Mouse (Mus musculus): ENCODE measurements around the gene Oosp3.

Gene Oosp3

DNA sequence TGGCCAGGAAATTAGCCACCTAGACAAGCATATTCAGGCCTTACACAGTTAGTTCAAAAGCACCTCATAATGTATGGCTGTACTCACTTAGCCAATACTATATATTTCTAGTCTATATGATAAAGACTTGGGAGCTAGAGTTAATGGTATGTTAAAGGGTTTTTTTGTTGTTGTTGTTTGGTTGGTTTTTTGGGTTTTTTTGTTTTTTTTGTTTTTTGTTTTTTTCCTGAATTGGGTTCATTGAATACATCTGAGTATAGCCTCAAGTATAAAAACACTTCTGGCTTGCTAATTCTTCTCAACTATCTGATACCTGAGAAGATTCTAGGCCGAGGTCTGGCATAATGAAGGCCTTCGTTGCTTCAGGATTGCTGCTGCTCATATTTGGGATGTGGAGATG is at the start of gene Oosp3:
Gene Oosp3, plus strand, starts transcription at position 301 of the 400 bp plus-strand sequence.
- Histone ChIP-seq H3K9me3 (ENCODE audit: low read length) (no peaks in the 10 kb centered on the region), H3K27me3 (ENCODE audit: insufficient read depth, low read length) (no peaks in the 10 kb centered on the region), H3K36me3 (ENCODE audit: insufficient read depth, low read length) (no peaks in the 10 kb centered on the region), H3K4me3 (replicated peaks; ENCODE audit: low read length) (no peak within 1 kb of the TSS), H3K4me1 (replicated peaks; ENCODE audit: low read depth, low read length) (no peaks in the 10 kb centered on the region)
- TF ChIP-seq CTCF (conservative IDR thresholded peaks at IDR 0.05; ENCODE audit: low read length), result no peak
- no peak for TF ChIP-seq NANOG (IDR thresholded peaks at IDR 0.05; ENCODE audit: borderline replicate concordance, low read length)
- no peak for TF ChIP-seq POU5F1 (IDR thresholded peaks at IDR 0.05; ENCODE audit: borderline replicate concordance, low read length)

DNA sequence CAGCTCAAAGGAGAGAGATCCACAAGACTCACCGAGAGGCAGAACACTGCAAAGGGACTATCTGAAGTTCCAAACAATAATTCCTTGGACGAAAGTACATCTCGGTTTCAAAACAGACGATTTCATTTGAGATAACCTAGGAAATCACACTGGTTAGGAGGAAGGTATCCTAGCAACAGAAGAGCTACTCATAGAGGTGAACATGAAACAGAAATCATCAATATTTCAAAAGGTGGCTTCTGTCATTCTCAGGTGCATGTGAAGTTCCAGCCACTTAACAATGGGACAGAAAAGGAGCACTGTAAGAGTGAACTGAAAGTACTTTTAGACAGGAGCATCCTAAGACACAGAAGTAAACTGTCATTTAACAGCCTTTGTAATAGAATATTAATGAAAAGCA is 47.3 kb upstream of the Oosp3 start:
- H3K9me3 ChIP-seq (ENCODE audit: low read length), result no peaks in the 10 kb centered on the region
- H3K4me3 ChIP-seq (replicated peaks; ENCODE audit: low read length), result no peak overlapping the region
- H3K27me3 ChIP-seq (ENCODE audit: insufficient read depth, low read length), result no peaks in the 10 kb centered on the region
- no peaks in the 10 kb centered on the region for H3K4me1 ChIP-seq (replicated peaks; ENCODE audit: low read depth, low read length)
- TF ChIP-seq POU5F1 (IDR thresholded peaks at IDR 0.05; ENCODE audit: borderline replicate concordance, low read length) (no peak), NANOG (IDR thresholded peaks at IDR 0.05; ENCODE audit: borderline replicate concordance, low read length) (no peak), CTCF (conservative IDR thresholded peaks at IDR 0.05; ENCODE audit: low read length) (no peak)
- H3K36me3 ChIP-seq (ENCODE audit: insufficient read depth, low read length), result no peaks in the 10 kb centered on the region

DNA sequence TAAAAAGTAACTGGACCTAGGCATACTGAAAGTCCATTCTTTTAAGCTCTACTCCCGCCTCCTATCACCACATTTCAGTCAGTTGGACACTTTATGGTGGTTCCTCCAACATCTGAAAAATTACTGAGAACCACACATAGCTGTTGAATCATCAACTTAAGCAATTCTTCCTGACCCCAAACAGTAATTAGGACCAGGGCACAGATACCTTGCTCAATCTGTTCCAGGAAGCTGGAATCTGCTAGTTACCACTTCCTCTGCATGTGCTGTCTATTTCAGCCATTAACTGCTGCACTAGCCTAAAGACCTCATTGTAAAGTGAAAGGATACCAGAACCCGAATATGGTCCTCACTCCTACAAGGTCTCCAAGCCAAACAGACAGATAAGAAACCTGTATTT is 37.7 kb upstream of the Oosp3 start:
- H3K27me3 ChIP-seq (ENCODE audit: insufficient read depth, low read length), result no peaks in the 10 kb centered on the region
- H3K4me3 ChIP-seq (replicated peaks; ENCODE audit: low read length), result no peak overlapping the region
- no peaks in the 10 kb centered on the region for H3K4me1 ChIP-seq (replicated peaks; ENCODE audit: low read depth, low read length)
- no peaks in the 10 kb centered on the region for H3K36me3 ChIP-seq (ENCODE audit: insufficient read depth, low read length)
- TF ChIP-seq POU5F1 (IDR thresholded peaks at IDR 0.05; ENCODE audit: borderline replicate concordance, low read length) (no peak), NANOG (IDR thresholded peaks at IDR 0.05; ENCODE audit: borderline replicate concordance, low read length) (no peak), CTCF (conservative IDR thresholded peaks at IDR 0.05; ENCODE audit: low read length) (no peak)
- H3K9me3 ChIP-seq (ENCODE audit: low read length), result no peaks in the 10 kb centered on the region

DNA sequence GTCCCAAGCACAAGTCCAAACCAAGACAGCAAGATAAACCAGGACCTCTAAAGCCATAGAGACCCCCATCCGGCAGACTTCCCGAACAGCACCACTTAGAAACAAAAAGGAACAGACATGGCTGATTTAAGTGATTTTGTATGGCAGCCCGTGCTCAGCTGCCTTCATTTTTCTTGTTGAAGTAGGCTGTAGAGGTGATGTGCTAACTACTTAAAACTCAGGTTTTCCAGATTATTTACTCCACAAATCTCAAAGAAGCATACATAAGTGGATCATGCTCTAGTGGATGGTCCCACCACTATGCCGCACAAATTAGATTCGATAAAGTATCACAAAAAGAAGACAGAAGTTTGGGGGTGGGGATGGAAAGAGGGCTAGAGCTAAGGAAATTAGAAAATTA is 36.4 kb upstream of the Oosp3 start, which contains the start of gene Oosp2:
Gene Oosp2, minus strand, starts transcription at position 101 of the 400 bp plus-strand sequence.
- H3K4me3 ChIP-seq (replicated peaks; ENCODE audit: low read length), result no peak within 1 kb of the TSS
- H3K4me1 ChIP-seq (replicated peaks; ENCODE audit: low read depth, low read length), result no peaks in the 10 kb centered on the region
- H3K27me3 ChIP-seq (ENCODE audit: insufficient read depth, low read length), result no peaks in the 10 kb centered on the region
- H3K9me3 ChIP-seq (ENCODE audit: low read length), result no peaks in the 10 kb centered on the region
- no peaks in the 10 kb centered on the region for H3K36me3 ChIP-seq (ENCODE audit: insufficient read depth, low read length)
- TF ChIP-seq NANOG (IDR thresholded peaks at IDR 0.05; ENCODE audit: borderline replicate concordance, low read length), result no peak
- TF ChIP-seq CTCF (conservative IDR thresholded peaks at IDR 0.05; ENCODE audit: low read length), result no peak
- TF ChIP-seq POU5F1 (IDR thresholded peaks at IDR 0.05; ENCODE audit: borderline replicate concordance, low read length), result no peak

DNA sequence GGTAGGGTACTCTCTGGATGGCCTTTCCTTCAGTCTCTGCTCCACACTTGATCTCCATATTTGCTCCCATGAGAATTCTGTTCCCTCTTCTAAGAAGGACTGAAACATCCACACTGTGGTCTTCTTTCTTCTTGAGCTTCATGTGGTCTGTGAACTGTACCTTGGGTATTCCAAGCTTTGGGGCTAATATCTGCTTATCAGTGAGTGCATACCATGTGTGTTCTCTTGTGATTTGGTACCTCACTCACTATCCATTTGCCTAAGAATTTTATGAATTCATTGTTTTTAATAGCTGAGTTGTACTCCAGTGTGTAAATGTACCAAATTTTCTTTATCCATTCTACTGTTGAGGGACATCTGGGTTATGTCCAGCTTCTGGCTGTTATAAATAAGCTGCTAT is 35.3 kb upstream of the Oosp3 start:
- TF ChIP-seq POU5F1 (IDR thresholded peaks at IDR 0.05; ENCODE audit: borderline replicate concordance, low read length) (no peak), NANOG (IDR thresholded peaks at IDR 0.05; ENCODE audit: borderline replicate concordance, low read length) (no peak), CTCF (conservative IDR thresholded peaks at IDR 0.05; ENCODE audit: low read length) (no peak)
- Histone ChIP-seq H3K27me3 (ENCODE audit: insufficient read depth, low read length) (no peaks in the 10 kb centered on the region), H3K4me3 (replicated peaks; ENCODE audit: low read length) (no peak overlapping the region), H3K4me1 (replicated peaks; ENCODE audit: low read depth, low read length) (no peaks in the 10 kb centered on the region), H3K9me3 (ENCODE audit: low read length) (no peaks in the 10 kb centered on the region), H3K36me3 (ENCODE audit: insufficient read depth, low read length) (no peaks in the 10 kb centered on the region)

DNA sequence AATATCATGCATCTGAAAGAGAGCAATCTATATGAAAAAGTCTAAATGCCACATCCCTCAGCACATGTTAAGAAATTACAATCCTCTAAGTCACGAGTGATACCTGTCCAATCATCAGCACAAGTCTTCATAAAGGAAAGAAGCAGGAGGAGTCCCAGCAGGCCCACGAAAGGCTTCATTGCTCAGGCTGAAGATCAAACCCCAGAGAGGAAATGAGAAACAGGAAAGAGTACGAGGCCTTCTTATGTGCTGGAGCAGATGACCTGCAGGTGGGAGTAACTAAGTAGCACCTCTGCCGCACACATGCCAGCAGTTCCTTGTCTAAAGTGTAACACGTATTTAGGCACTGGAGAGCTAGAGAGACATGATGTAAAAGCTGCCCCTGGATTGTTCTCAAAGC is 6.0 kb upstream of the Oosp3 start, which contains the start of gene Oosp1:
Gene Oosp1, minus strand, starts transcription at position 312 of the 400 bp plus-strand sequence.
- no peak within 1 kb of the TSS for H3K4me3 ChIP-seq (replicated peaks; ENCODE audit: low read length)
- no peaks in the 10 kb centered on the region for H3K36me3 ChIP-seq (ENCODE audit: insufficient read depth, low read length)
- H3K9me3 ChIP-seq (ENCODE audit: low read length), result no peaks in the 10 kb centered on the region
- H3K4me1 ChIP-seq (replicated peaks; ENCODE audit: low read depth, low read length), result no peaks in the 10 kb centered on the region
- TF ChIP-seq POU5F1 (IDR thresholded peaks at IDR 0.05; ENCODE audit: borderline replicate concordance, low read length) (no peak), NANOG (IDR thresholded peaks at IDR 0.05; ENCODE audit: borderline replicate concordance, low read length) (no peak), CTCF (conservative IDR thresholded peaks at IDR 0.05; ENCODE audit: low read length) (no peak)
- no peaks in the 10 kb centered on the region for H3K27me3 ChIP-seq (ENCODE audit: insufficient read depth, low read length)

DNA sequence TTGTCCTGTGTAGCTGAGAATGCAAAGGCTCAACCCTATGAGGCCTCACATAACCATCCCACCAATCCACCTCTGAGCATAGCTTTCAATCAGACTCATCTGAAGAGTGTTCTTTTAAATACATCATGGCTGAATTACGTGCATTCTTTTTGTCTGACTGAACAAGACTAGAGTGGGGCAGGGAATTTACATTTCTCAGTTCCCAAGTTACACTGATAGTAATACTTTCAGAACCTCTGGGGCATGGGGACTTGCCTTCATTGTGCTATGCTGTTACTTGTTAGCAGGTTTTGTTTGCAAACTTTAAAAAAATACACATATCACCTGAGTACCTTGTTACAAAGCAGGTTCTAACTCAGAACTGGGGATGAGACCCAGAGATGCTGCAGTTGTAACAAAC is 5.4 kb upstream of the Oosp3 start:
- no peak overlapping the region for H3K4me3 ChIP-seq (replicated peaks; ENCODE audit: low read length)
- H3K9me3 ChIP-seq (ENCODE audit: low read length), result no peaks in the 10 kb centered on the region
- H3K27me3 ChIP-seq (ENCODE audit: insufficient read depth, low read length), result no peaks in the 10 kb centered on the region
- H3K36me3 ChIP-seq (ENCODE audit: insufficient read depth, low read length), result no peaks in the 10 kb centered on the region
- TF ChIP-seq NANOG (IDR thresholded peaks at IDR 0.05; ENCODE audit: borderline replicate concordance, low read length) (no peak), CTCF (conservative IDR thresholded peaks at IDR 0.05; ENCODE audit: low read length) (no peak), POU5F1 (IDR thresholded peaks at IDR 0.05; ENCODE audit: borderline replicate concordance, low read length) (no peak)
- H3K4me1 ChIP-seq (replicated peaks; ENCODE audit: low read depth, low read length), result no peaks in the 10 kb centered on the region

DNA sequence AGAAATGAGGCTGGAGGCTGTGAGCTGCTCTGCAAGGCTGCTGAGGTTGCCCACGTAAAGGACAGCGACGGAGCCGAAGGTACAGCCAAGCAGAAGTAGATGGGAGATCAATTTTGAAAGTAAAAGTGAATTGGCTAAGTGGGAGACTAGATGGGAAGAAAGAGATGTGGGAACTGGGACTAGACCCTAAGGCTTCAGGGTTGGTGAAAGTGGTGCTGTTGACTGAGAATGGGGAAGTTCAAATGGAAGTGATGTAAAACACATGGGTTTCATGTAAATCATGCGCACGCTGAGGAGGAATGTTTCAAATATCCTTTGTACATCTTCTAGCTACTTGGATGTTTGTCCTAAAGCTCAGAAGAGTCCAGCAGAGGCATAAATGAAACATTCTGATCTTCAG is 1.5 kb downstream of the Oosp3 start:
- no peak overlapping the region for H3K4me3 ChIP-seq (replicated peaks; ENCODE audit: low read length)

DNA sequence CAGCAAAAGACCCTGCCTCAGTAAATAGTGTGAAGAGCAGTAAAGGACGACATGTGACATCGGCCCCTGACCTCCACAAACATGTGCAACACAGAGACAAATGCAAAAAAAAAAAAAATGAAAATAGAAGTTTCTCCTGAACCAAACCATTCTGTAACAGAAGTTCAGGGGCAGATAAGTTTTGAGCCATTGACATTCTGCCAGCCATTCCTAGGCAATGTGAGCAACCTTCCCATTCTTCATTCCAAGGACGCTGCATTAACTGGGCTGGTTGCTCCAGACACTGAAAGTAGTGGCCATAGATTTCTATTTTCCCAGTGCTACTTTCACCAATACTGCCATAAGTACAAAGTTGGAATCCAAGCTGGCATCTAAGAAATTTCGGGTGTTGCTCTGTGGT is 15.6 kb downstream of the Oosp3 start:
- H3K4me1 ChIP-seq (replicated peaks; ENCODE audit: low read depth, low read length), result no peaks in the 10 kb centered on the region
- H3K4me3 ChIP-seq (replicated peaks; ENCODE audit: low read length), result no peak overlapping the region
- H3K36me3 ChIP-seq (ENCODE audit: insufficient read depth, low read length), result no peaks in the 10 kb centered on the region
- TF ChIP-seq POU5F1 (IDR thresholded peaks at IDR 0.05; ENCODE audit: borderline replicate concordance, low read length) (no peak), NANOG (IDR thresholded peaks at IDR 0.05; ENCODE audit: borderline replicate concordance, low read length) (no peak)
- no peaks in the 10 kb centered on the region for H3K27me3 ChIP-seq (ENCODE audit: insufficient read depth, low read length)
- H3K9me3 ChIP-seq (ENCODE audit: low read length), result no peaks in the 10 kb centered on the region

More for the DNA sequence above, 1.5 kb downstream of the Oosp3 start:
- TF ChIP-seq POU5F1 (IDR thresholded peaks at IDR 0.05; ENCODE audit: borderline replicate concordance, low read length) (no peak), NANOG (IDR thresholded peaks at IDR 0.05; ENCODE audit: borderline replicate concordance, low read length) (no peak), CTCF (conservative IDR thresholded peaks at IDR 0.05; ENCODE audit: low read length) (no peak)
- no peaks in the 10 kb centered on the region for H3K9me3 ChIP-seq (ENCODE audit: low read length)
- H3K36me3 ChIP-seq (ENCODE audit: insufficient read depth, low read length), result no peaks in the 10 kb centered on the region
- H3K4me1 ChIP-seq (replicated peaks; ENCODE audit: low read depth, low read length), result no peaks in the 10 kb centered on the region
- H3K27me3 ChIP-seq (ENCODE audit: insufficient read depth, low read length), result no peaks in the 10 kb centered on the region
